Mouse (Mus musculus) spleen, adult 2 months (tissue): ENCODE measurements at regions not wholly inside any gene's neighbourhood (a gene's known extent, or its start where the extent isn't known, plus 50 kb on each side); places are given as distances from the start of the nearest gene placed in this dataset.

Experiments used
- CTCF ChIP-seq: fragments of 200-500 bp; IDR thresholded peaks from 2 replicates; pipeline ENCODE4 v1.5.1; 2011; ENCODE audit warnings: mild to moderate bottlenecking, inconsistent platforms; ENCODE audit not compliant: insufficient read depth, insufficient read length, insufficient replicate concordance; ENCODE audit errors: extremely low read depth
- POLR2A ChIP-seq: fragments of 200-500 bp; IDR thresholded peaks from 2 replicates; pipeline ENCODE4 v1.6.1; 2011; ENCODE audit warnings: low read depth, low read length, inconsistent platforms

- TF ChIP-seq CTCF (no peak), POLR2A (no peak)
Measured at GRCm38 (mm10) chr4:62890588-62891580, 74.5 kb upstream of the Zfp618 start.
